Mouse (Mus musculus): Measurements from ENCODE around the gene Incenp.

- TF ChIP-seq TAL1 (IDR thresholded peaks at IDR 0.05; ENCODE audit: low read length) = no peak
- no peak for TF ChIP-seq GATA1 (IDR thresholded peaks at IDR 0.05; ENCODE audit: low read length)
These were observed 22.9 kb upstream of the Incenp start for GRCm38 (mm10) chr19:9922228-9922627.
